Mouse (Mus musculus): ENCODE measurements around the gene Schip1. TPM values are rescaled to one million over a fixed set of nuclear protein-coding genes. Genes with fewer than 3 reads are reported as not detected.

Schip1 gene
- polyA plus RNA-seq, 1 experiment from 2014 or later: 37.1 TPM

Other genes starting within 250 kb of the Schip1 start
- gene Iqcj, start 172.6 kb upstream of the Schip1 start, polyA plus RNA-seq (2014; fragmentation: Nextera tagmentation; extraction: Ambion mirVana): not detected in 2 replicates
- gene Iqschfp, start 172.6 kb upstream of the Schip1 start, polyA plus RNA-seq (2014; fragmentation: Nextera tagmentation; extraction: Ambion mirVana): 0.72 and 1.2 TPM in 2 replicates